Mouse (Mus musculus) A20 (cell line): ENCODE measurements around the gene Cyct.

Source experiments
- DNase-seq: peaks from one replicate; pipeline ENCODE4 v3.0.0-alpha.2; 2011; ENCODE audit warnings: low read depth, low spot score

Cyct gene

DNA sequence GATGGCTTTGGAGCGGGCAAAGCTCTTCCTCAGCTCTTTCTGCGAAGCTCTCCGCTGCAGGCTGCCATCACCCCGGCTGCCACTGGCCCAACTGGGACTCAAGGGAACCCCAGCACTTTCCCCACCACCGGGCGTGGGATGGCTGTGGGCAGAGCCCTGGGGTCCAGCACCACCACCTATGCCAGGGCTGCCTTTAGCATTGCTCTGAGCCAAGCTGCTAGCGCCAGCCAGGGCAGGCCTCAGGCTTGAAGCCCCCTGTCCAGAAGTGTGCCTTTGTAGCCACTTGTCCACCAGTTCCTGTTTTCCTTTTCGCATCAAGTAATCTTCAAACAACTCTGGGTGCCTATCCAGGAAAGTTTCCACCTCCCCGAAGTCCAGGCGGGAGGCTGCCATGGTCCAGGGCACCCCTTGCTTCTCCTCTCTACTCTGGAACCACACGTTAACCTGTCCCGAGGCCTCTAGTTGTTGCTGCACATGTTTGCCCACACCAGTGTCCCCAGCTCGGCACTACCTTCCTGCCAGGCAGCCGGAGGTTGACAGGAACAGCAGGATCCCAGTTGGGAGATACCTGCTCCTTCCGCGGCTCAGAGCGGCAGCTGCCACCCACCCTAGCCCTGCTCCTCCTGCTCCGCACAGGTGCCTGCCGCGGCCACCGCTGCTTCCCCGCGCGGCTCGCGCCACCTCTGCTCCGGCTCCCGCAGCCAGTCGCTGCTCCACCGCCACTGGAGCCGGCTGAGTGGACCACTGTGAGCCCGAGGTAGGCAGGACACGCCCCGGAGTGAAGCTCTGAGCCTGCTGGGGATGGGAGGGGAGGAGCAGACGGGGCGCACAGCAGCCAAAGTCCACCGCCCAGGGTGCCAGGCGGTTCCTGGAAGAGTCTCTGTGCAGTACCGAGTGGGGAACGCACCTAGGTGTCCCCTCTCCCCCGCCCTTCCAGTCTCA, 21.8 kb downstream of the Cyct start, which contains the start of gene Pde11a:
Gene Pde11a, minus strand, starts transcription at position 560 of the 942 bp plus-strand sequence.
- no peak for DNase-seq

DNA sequence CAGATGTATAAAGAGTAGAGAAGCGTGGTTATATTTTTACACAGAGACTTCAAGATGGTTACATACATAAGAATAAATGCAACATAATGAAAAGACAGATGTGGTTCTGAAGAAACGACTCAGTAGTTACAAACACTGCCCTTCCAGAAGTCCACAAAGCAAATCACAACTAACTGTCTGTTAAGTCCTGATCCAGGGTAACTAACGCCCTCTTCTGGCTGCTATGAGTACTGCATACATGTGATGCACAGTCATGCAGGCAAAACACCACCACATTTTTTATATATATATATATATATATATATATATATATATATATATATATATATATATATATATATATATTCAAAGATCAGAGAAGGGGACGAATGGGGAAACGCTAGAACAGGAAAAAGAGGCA, 25.7 kb downstream of the Cyct start:
- peak; percentile 16 for DNase-seq

DNA sequence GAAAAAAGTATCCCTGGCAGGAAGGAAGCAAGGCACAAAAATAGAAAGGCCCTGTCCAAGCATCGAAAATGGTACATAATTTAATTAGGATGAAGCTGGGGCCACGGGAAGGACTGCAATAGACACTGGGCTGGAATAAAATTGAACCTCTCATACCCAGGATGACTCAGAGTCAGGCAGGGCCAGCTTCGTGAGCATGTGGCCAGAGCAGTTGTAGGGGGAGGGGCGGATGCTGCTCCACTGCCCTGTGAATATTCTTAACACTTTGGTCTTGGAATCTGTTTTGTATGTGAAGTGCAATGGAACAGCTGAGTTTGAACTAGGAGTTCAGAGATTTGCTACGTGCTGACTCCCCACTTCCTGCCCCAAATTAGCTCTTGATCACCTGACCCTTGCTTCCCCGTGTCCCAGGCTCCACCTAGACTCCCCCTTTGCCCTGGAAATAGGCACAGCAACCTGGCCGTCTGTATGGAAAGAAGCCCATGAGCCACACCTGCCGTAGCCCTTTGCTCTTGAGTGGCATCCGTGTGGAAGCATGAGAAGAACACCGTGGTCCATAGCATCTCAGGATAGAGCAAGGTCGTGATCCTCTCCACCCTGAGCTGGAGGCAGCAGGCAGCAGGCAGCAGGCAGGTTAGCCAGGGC, 28.0 kb downstream of the Cyct start:
- no peak for DNase-seq

DNA sequence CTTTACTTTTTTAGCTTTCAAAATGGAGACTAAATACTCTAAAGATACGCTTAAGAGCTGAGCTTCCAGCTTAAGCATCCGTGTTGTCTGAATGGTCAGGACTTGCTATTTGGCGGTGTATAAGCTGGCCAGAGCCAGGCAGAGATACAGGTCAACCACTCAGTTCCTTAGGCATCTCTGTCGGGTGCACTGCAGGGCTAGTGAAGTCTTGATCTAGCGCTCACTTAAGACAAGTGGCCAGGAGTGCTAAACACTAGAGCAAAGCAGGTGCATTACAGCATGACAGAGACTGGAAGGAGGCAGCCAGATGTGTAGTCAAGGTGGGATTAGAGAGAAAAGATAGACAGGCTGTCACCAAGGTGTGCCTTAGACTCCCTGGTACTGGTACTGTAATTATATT, 30.2 kb downstream of the Cyct start:
- DNase-seq = no peak

DNA sequence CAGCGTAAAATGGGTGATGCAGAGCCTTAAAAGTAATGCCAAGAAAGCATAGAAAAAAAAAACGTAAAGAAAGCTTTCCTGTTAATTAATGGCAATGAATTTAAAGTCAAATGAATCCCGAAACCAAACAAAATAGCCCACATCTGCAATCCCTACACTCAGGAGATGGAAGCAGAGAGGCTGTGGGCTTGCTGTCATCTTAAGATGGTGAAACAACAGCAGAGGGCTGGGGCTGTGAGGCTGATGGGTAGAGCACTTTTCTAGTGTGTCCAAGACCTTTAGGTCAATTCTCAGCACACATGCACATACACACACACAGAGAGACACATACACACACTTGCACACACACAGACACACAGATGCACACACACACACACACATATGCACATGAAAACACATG, 34.1 kb downstream of the Cyct start:
- DNase-seq = no peak

GRCm38 (mm10) chr2:76324463-76324862, 35.8 kb downstream of the Cyct start:
- no peak for DNase-seq

- DNase-seq = no peak
Observed at GRCm38 (mm10) chr2:76323185-76323875, 36.9 kb downstream of the Cyct start.

DNA sequence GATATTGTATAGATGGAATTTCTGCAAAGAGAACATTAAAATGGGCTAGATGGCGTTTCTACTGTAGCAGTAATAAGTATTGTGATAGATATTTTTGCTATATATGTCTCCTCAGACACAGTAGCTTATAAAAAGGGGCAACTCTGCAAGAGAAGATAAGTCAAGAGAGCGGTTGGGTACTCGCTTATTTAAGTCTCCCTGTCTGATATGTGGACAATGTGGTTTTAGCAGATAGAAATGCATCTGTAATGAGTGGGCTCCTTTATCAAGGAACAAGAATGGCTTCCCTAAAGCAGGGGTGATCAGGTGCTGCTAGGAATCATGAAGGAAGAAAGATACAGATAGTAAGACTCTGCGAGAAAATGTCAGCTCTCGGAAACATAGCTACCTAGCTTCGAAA, 39.9 kb downstream of the Cyct start:
- no peak for DNase-seq

- no peak for DNase-seq
Observed at GRCm38 (mm10) chr2:76319231-76319630, 41.0 kb downstream of the Cyct start.
